Mouse (Mus musculus): ENCODE results near the gene Wbp1l. TPM values are rescaled to one million over a fixed set of nuclear protein-coding genes. Genes with fewer than 3 reads are reported as not detected.

The Wbp1l gene
- polyA plus RNA-seq, 1 experiment from 2014 or later, result 48.0 TPM

GRCm38 (mm10) chr19:46571878-46572244, 27.0 kb upstream of the Wbp1l start:
- 12% methylated on average over 10 of the region's 10 CpGs for WGBS
- H3K4me3 ChIP-seq, result peak overlapping the region; percentile 78
- peak overlapping the region; percentile 85 for H3K4me2 ChIP-seq
- peaks cover 6% of the 10 kb centered on the region; the same call in 1 of the 2 replicates for H3K36me3 ChIP-seq
- ATAC-seq (ENCODE audit: borderline replicate concordance, extremely low read depth, low FRiP score, low TSS enrichment), result no peak
- peak overlapping the region; percentile 70 for H3K27ac ChIP-seq
- no peaks in the 10 kb centered on the region for H3K27me3 ChIP-seq
- H3K9ac ChIP-seq, result peak overlapping the region; percentile 60; the same call in 1 of the 2 replicates
- H3K9me3 ChIP-seq, result no peaks in the 10 kb centered on the region
- peaks cover 38% of the 10 kb centered on the region for H3K4me1 ChIP-seq

- Histone ChIP-seq H3K4me2 (peak overlapping the region; percentile 85), H3K27me3 (no peaks in the 10 kb centered on the region), H3K9ac (peak overlapping the region; percentile 60), H3K4me3 (peak overlapping the region; percentile 78), H3K4me1 (peaks cover 38% of the 10 kb centered on the region), H3K36me3 (peaks cover under 1% of the 10 kb centered on the region; the same call in 1 of the 2 replicates), H3K9me3 (no peaks in the 10 kb centered on the region), H3K27ac (peak overlapping the region; percentile 70)
- WGBS, result under 1% methylated on average over 17 of the region's 17 CpGs
- ATAC-seq (ENCODE audit: borderline replicate concordance, extremely low read depth, low FRiP score, low TSS enrichment), result peak; percentile 24
Measured at GRCm38 (mm10) chr19:46572548-46572947, 26.3 kb upstream of the Wbp1l start.

GRCm38 (mm10) chr19:46572951-46573937, 25.6 kb upstream of the Wbp1l start, which contains the start of the genes Arl3 and Sfxn2:
Arl3 (minus strand) TSS chr19:46573198.
Sfxn2 (plus strand) TSS chr19:46573365.
- H3K4me2 ChIP-seq, result peak within 1 kb of the TSS; percentile 85
- H3K4me3 ChIP-seq, result peak within 1 kb of the TSS; percentile 78
- ATAC-seq (ENCODE audit: borderline replicate concordance, extremely low read depth, low FRiP score, low TSS enrichment), result peak; percentile 96
- WGBS, result under 1% methylated on average over 58 of the region's 67 CpGs
- H3K9ac ChIP-seq, result peak within 1 kb of the TSS; percentile 66
- H3K36me3 ChIP-seq, result no peaks in the 10 kb centered on the region
- H3K27me3 ChIP-seq, result no peaks in the 10 kb centered on the region
- H3K27ac ChIP-seq, result peak within 1 kb of the TSS; percentile 76
- no peaks in the 10 kb centered on the region for H3K9me3 ChIP-seq
- H3K4me1 ChIP-seq, result peaks cover 38% of the 10 kb centered on the region

- peak overlapping the region; percentile 85 for H3K4me2 ChIP-seq
- H3K27me3 ChIP-seq, result no peaks in the 10 kb centered on the region
- H3K9me3 ChIP-seq, result no peaks in the 10 kb centered on the region
- 37% methylated on average over 6 of the region's 6 CpGs for WGBS
- H3K4me3 ChIP-seq, result peak overlapping the region; percentile 78
- H3K9ac ChIP-seq, result no peak overlapping the region
- H3K4me1 ChIP-seq, result peaks cover 43% of the 10 kb centered on the region
- ATAC-seq (ENCODE audit: borderline replicate concordance, extremely low read depth, low FRiP score, low TSS enrichment), result no peak
- no peaks in the 10 kb centered on the region for H3K36me3 ChIP-seq
- H3K27ac ChIP-seq, result no peak overlapping the region
Measured at GRCm38 (mm10) chr19:46573990-46574389, 24.9 kb upstream of the Wbp1l start.

- Histone ChIP-seq H3K4me1 (peaks cover 43% of the 10 kb centered on the region), H3K9me3 (no peaks in the 10 kb centered on the region), H3K9ac (no peak overlapping the region), H3K27ac (peak overlapping the region; percentile 60), H3K4me2 (peak overlapping the region; percentile 21; the same call in 1 of the 2 replicates), H3K27me3 (no peaks in the 10 kb centered on the region), H3K36me3 (no peaks in the 10 kb centered on the region), H3K4me3 (no peak overlapping the region)
- ATAC-seq (ENCODE audit: borderline replicate concordance, extremely low read depth, low FRiP score, low TSS enrichment), result no peak
- 62% methylated on average over 4 of the region's 4 CpGs for WGBS
Measured at GRCm38 (mm10) chr19:46575196-46575595, 23.7 kb upstream of the Wbp1l start.

GRCm38 (mm10) chr19:46587823-46588508, 10.9 kb upstream of the Wbp1l start:
- ATAC-seq (ENCODE audit: borderline replicate concordance, extremely low read depth, low FRiP score, low TSS enrichment), result peak; percentile 72
- H3K4me1 ChIP-seq, result no peaks in the 10 kb centered on the region
- peaks cover 34% of the 10 kb centered on the region for H3K36me3 ChIP-seq
- no peak overlapping the region for H3K4me3 ChIP-seq
- no peaks in the 10 kb centered on the region for H3K27me3 ChIP-seq
- H3K27ac ChIP-seq, result no peak overlapping the region
- no peak overlapping the region for H3K9ac ChIP-seq
- H3K4me2 ChIP-seq, result no peak overlapping the region
- WGBS, result 57% methylated on average over 13 of the region's 13 CpGs
- no peaks in the 10 kb centered on the region for H3K9me3 ChIP-seq

GRCm38 (mm10) chr19:46591575-46591974, 7.3 kb upstream of the Wbp1l start:
- Histone ChIP-seq H3K36me3 (peaks cover 43% of the 10 kb centered on the region; the same call in 1 of the 2 replicates), H3K4me2 (no peak overlapping the region)
- WGBS, result 77% methylated on average over 6 of the region's 6 CpGs

GRCm38 (mm10) chr19:46592751-46593439, 6.0 kb upstream of the Wbp1l start:
- Histone ChIP-seq H3K27me3 (no peaks in the 10 kb centered on the region), H3K4me3 (no peak overlapping the region), H3K36me3 (peaks cover 43% of the 10 kb centered on the region; the same call in 1 of the 2 replicates), H3K4me2 (no peak overlapping the region), H3K4me1 (no peaks in the 10 kb centered on the region), H3K9me3 (no peaks in the 10 kb centered on the region), H3K27ac (no peak overlapping the region), H3K9ac (no peak overlapping the region)
- WGBS, result 90% methylated on average over 9 of the region's 9 CpGs
- ATAC-seq (ENCODE audit: borderline replicate concordance, extremely low read depth, low FRiP score, low TSS enrichment), result no peak

More at GRCm38 (mm10) chr19:46591575-46591974, 7.3 kb upstream of the Wbp1l start:
- Histone ChIP-seq H3K27me3 (no peaks in the 10 kb centered on the region), H3K9me3 (no peaks in the 10 kb centered on the region), H3K27ac (no peak overlapping the region), H3K9ac (no peak overlapping the region), H3K4me3 (no peak overlapping the region), H3K4me1 (no peaks in the 10 kb centered on the region)
- no peak for ATAC-seq (ENCODE audit: borderline replicate concordance, extremely low read depth, low FRiP score, low TSS enrichment)

- ATAC-seq (ENCODE audit: borderline replicate concordance, extremely low read depth, low FRiP score, low TSS enrichment), result no peak
- WGBS, result 74% methylated on average over 4 of the region's 4 CpGs
- H3K4me2 ChIP-seq, result peak overlapping the region; percentile 73
- peak overlapping the region; percentile 97 for H3K4me3 ChIP-seq
- H3K9me3 ChIP-seq, result no peaks in the 10 kb centered on the region
- no peak overlapping the region for H3K27ac ChIP-seq
- no peak overlapping the region for H3K9ac ChIP-seq
- peaks cover 21% of the 10 kb centered on the region for H3K4me1 ChIP-seq
- H3K36me3 ChIP-seq, result peaks cover 11% of the 10 kb centered on the region; the same call in 1 of the 2 replicates
- no peaks in the 10 kb centered on the region for H3K27me3 ChIP-seq
Measured at GRCm38 (mm10) chr19:46598187-46598586, 697 bp upstream of the Wbp1l start.

- no peaks in the 10 kb centered on the region for H3K27me3 ChIP-seq
- H3K36me3 ChIP-seq, result peaks cover 4% of the 10 kb centered on the region; the same call in 1 of the 2 replicates
- H3K27ac ChIP-seq, result peak overlapping the region; percentile 56
- peak overlapping the region; percentile 84 for H3K9ac ChIP-seq
- H3K4me3 ChIP-seq, result peak overlapping the region; percentile 97
- ATAC-seq (ENCODE audit: borderline replicate concordance, extremely low read depth, low FRiP score, low TSS enrichment), result peak; percentile 13
- H3K9me3 ChIP-seq, result no peaks in the 10 kb centered on the region
- peak overlapping the region; percentile 73 for H3K4me2 ChIP-seq
- peaks cover 21% of the 10 kb centered on the region for H3K4me1 ChIP-seq
- WGBS, result 13% methylated on average over 22 of the region's 22 CpGs
Measured at GRCm38 (mm10) chr19:46599375-46600256, 732 bp downstream of the Wbp1l start.

Data from lung, embryonic 15.5 days (tissue).